Mouse (Mus musculus): ENCODE data around the gene Abr.

Gene Abr

DNA sequence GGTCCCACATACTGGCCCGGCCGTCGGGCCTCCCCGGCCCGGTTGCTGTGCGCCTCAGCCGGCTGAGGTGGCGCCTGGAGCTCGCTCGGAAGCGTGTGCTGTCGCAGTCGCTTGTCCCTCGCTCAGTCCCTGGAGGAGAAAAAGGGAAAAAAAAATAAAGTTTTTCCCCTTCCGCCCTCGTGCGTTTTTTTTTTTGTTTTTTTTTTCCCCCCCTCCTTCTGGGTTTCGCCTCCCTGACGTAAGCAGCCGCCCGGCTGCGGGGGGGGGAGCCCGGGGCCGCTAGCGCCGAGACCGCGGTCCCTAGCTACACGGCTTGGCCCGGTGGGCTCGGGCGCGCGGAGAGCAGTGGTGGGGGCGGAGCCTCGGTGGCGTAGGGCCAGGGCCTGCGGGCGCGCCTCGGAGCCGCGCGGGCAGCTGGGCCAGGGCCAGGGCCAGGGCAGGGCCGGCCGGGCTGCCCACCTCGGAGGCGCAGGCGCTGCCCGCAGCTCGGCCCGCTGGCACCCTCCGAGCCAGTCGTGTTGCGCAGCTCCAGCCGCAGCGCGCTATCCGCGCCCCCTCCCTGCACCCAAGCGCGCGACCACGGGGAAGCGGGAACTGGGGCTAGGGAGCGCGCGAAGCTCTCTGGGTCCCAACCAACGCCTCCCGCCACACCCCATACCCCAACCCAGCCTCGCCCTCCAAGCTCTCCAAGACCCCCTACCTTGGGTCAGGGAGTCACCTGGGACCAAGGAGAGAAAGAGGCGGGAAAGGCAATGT, 1.3 kb upstream of the Abr start:
- DNase-seq (ENCODE audit: low read depth, low spot score) = no peak

- DNase-seq (ENCODE audit: low read depth, low spot score) = no peak
Observed at GRCm38 (mm10) chr11:76622566-76623205, 572 bp upstream of the Abr start.

DNA sequence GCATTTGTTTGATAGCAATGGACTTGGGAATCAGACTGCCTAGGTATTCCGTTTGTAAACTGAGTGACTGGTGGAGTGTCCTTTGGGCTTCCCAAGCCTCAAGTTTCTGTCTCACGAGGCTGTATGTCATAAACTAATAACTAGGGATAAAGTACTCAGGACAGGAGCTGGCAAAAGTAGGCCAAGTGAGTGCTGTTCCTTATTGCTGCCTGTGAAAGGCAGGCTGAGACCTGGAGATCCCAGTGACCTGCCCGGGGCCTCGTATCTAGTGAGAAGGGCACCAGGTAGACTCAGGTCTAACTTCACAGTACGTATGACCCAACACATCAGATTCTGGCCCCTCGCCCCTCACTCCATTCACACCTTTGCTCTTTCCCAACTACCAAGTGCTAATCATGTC, 4.0 kb downstream of the Abr start:
- DNase-seq (ENCODE audit: low read depth, low spot score) = no peak

GRCm38 (mm10) chr11:76614246-76614645, 7.9 kb downstream of the Abr start:
- DNase-seq (ENCODE audit: low read depth, low spot score) = no peak

- peak; percentile 61 for DNase-seq (ENCODE audit: low read depth, low spot score)
Observed at GRCm38 (mm10) chr11:76612638-76613104, 9.4 kb downstream of the Abr start.

GRCm38 (mm10) chr11:76610948-76611347, 11.2 kb downstream of the Abr start:
- DNase-seq (ENCODE audit: low read depth, low spot score) = no peak

DNA sequence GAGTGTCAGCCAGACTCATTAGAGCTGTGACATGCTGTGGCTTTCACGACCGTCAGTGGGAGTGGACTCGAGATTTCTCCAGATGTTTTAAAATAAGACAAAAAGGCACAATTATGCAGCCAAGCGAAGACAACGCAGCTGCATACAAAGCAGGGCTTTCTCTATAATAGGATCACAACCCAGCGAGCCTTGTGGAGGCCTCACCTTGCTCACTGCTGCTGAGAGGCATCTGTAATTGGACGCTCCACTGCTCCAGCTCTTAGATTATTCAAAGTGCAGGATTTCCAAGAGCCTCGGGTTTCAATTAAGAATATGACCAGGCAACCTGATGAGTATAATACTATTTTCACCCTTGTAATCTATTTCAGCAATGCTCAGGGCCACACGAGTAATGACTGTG, 15.6 kb downstream of the Abr start:
- DNase-seq (ENCODE audit: low read depth, low spot score) = no peak

DNA sequence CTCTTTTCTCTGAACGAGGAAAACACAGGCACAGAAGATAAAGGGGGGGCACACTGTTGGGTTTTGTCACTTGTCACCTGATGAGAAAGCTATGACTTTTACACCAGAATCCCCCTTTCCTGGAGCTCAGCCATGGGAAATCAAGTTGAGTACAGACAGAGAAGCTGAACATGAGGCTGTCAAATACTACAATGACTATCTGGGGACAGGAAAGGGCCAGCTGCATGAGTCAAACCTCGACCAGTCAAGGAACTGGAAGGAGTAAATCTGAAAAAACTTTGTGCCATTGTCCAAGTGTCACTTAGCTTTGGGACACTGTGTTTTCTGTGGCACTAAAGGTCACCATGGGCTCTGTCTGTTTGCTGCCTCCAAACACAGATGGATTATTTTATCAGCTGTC, 22.9 kb downstream of the Abr start:
- no peak for DNase-seq (ENCODE audit: low read depth, low spot score)

DNA sequence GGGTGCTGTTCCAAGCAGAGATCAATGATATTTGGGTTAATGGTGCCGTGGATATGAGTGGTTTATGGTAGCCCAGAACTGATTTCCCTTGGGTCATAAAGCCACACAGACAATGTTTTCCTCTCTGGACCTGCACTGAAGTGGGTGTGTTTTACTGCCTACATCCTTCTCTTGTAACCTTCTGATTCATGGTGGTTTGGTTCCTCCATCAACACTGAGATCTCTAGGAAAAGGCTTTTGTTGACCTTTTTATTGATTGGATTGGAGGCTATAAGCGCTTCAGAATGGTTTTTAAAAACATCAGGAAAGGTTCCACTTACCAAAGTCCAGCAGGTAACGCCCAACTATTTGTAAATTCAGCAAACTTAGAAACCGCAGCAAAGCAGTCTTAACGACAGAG, 23.4 kb downstream of the Abr start:
- DNase-seq (ENCODE audit: low read depth, low spot score) = no peak

DNA sequence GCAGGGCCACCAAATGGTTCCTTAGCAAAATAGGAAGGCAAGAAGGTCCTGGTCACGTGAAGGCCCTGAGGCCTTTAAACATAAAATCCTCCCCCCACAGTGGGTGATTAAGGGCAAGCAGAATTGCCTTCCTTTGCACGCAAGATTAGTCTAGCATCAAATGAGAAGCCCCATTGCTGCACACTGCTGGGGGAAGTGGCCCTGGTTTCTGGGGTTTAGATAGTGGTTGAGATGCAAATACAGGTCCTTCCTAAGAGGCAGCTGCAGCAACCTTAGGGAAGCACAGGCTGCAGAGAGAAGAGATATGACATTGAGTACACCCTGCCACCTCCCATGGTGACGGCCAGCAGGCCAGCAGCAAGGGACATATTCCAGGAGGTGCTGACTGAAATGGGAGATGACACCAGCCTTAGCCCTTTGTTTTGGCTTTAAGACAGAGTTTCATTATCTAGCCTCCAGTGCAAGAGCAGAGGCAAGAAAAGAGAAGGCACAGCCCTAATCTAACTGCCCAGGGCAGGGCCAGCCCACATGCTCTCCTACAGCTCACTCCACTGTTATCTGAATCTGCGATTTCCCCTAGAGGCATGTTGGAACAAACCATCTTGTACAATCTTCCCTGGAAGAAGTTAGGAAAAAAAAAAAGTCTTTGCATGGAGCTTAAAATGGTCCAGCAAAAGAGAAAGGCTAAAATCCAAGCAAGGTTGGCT, 28.3 kb downstream of the Abr start:
- DNase-seq (ENCODE audit: low read depth, low spot score) = no peak

- no peak for DNase-seq (ENCODE audit: low read depth, low spot score)
Observed at GRCm38 (mm10) chr11:76589746-76590145, 32.4 kb downstream of the Abr start.

GRCm38 (mm10) chr11:76588632-76589485, 33.3 kb downstream of the Abr start:
- DNase-seq (ENCODE audit: low read depth, low spot score) = no peak

DNA sequence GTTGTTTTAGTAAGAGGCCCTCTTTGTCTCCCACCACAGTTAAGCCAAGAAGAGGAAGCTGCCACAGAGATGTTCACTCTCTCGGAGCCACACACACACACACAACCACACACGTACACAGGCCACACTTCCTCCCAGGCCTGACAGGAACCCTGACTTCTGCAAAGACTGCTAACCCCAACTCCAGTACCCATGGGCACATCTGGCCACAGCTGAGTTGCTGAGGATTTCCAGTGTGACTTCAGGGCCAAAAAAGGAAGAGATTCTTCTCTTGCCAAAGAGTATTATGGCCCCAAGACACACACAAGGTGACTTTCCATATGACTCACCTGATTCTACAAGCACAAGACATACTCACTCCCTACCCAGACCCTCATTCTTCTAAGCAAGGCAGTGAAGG, 34.1 kb downstream of the Abr start:
- no peak for DNase-seq (ENCODE audit: low read depth, low spot score)

DNA sequence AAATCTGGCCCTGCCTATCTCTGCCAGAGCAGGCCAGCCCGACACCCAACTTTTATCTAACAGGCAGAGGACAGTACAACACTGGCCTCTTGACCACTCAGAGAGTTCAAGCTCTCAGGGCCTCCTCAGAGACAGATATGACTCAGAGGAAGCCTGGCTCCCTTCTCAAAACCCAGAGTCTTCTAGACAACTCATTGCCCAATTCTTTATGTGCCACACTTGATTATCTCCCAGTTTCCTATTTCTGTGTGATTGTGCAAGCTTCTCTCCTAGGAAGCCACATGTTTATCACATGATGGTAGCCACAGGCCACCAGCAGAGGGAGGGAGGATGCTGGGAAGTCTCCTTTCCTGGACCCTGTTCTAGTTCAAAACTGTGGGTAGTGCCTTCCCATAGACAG, 34.8 kb downstream of the Abr start:
- DNase-seq (ENCODE audit: low read depth, low spot score) = no peak

- no peak for DNase-seq (ENCODE audit: low read depth, low spot score)
Observed at GRCm38 (mm10) chr11:76586119-76586518, 36.0 kb downstream of the Abr start.

DNA sequence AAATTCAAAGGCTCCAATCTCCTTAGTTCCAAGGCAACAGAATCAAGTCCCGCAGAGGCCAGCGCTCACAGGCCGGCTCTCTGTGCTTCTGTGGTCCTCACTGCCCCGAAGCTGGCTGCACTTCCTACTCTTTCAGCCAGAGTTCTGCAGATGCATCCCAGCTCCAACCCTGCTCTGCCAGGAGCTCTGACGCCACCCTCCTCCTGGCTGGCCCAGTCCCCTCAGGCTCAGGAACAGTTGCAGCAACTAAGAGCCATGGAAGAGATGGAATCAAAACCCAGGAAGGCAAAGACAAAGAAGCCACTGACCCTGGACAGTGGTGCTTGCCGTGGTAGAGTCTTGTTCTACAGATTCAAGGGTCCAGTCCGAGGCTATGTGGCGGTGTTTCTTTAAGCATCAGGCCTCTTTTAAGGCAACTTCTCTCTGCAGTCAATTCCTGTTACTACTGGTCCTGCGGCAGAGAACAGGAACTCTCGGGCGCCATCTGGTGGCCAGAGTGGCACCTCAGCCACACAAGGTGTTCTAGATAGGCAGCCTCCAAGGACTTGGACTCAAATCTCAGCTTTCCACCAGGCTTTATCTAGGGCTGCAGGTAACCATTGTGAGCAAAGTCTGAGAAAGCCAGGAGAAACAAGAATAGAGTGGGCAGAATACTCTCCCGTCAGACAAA, 44.4 kb downstream of the Abr start:
- DNase-seq (ENCODE audit: low read depth, low spot score) = peak; percentile 80

GRCm38 (mm10) chr11:76572820-76573385, 49.2 kb downstream of the Abr start:
- DNase-seq (ENCODE audit: low read depth, low spot score) = no peak

GRCm38 (mm10) chr11:76571613-76571929, 50.5 kb downstream of the Abr start:
- no peak for DNase-seq (ENCODE audit: low read depth, low spot score)

DNA sequence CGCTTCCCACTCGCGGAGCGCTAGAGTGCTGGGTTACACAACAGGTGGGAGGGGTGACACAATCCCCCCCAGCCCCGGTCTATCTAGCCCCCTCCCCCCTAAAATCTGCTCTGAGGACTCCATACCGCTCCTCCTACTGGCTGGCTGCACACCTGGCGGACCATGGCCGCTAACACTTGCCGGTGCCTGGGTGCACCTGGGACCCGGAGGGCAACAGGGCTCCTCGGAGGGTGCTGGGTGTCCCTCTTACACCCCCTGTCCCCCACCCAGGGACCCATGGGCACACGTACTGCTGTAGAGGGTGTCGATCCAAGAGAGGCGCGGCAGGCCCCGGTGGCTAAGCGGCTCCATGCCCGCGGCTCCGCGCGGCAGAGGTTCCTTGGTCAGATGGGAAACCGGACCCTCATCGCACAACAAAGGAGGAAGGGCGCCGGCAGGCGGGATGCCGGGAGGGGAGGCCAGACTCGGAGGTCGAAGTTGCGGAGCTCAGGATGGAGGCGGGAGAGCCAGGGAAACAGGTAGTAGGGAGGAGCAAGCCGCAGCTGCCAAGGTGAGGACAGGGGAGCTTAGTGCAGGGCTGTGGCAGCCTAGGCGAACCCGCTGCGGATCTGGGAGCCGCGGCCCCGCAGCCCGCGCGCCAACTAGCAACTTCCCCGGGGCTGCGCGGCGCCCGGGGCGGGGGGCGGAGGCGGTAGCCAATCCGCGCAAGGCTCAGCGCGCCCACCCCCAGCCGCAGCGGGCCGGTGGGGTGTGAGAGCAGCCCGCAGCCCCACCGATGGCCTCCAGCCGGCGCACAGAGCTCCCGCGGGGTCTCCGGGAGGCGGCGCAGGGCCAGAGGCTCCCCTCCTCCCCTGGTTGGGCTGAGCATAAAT, 51.1 kb downstream of the Abr start:
- DNase-seq (ENCODE audit: low read depth, low spot score) = no peak

DNA sequence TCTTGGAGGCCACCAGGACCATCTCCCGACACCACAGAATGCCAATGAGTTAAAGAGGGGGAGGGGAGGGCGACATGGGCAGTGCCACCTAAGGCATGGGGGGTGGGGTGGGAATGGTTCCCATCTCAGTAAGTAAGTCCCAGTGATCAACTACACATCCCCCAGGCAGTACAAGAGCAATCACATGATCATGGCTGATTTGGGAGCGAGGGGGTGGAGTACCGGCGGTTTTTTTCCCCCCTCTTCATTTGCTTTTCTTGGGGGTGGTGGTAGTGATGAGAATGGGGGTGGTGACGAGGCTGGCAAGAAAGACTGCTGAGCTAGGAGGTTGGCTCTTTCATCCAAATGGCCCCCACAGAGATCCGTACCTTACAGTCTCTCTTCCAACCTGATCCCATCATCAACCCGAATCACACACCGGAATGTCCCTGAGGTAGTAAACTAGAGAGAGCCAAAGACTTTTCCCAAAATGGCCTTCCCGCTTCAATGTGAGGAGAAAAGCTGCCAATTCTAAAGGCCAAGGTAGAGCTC, 51.8 kb downstream of the Abr start:
- DNase-seq (ENCODE audit: low read depth, low spot score) = no peak
